Mouse (Mus musculus) liver, embryonic 14.5 days (tissue): ENCODE results near the gene Fgf18.

Source experiments
- CTCF ChIP-seq: IDR thresholded peaks from 2 replicates; pipeline ENCODE4 v1.5.1; 2016; ENCODE audit warnings: antibody characterized with exemption, low read depth, control low read depth
- EP300 ChIP-seq: IDR thresholded peaks from 2 replicates; pipeline ENCODE4 v1.6.1; 2016; ENCODE audit warnings: antibody characterized with exemption, low read depth

DNA sequence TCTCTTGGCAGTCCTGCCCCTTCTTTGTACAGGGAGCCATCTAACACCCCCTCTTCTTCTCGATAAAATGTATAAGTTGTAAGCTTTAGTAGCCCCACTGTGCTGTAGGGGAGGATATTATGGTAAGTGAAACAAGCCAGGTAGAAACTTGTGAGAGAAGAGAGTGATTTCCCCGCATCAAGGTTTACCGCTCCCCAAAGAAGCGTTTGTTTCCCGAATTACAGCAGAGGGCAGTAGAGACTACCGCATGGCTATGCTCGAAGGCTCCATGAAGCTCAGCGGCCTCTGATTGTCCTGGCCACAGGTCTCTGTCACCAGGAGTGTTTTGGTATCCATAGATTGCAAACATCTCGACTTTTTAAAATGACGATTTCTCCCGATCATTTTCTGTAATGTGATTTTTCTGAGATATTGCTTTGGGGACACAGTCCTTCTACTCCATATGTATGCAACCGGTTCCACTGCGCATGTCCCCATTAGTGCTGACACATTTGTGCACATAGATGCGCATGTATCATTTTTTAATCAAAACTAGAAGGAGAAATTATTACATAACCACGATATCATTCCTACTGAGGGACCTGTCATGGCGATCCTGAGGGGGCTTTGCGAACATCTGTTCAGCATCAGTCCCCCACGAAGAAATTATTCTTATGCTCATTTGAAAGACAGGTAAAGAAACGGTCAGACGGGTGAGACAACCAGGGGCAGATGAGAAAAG, 29.5 kb upstream of the Fgf18 start:
- TF ChIP-seq CTCF, result peak; percentile 68
- no peak for TF ChIP-seq EP300
